In the genomic region with DNA sequence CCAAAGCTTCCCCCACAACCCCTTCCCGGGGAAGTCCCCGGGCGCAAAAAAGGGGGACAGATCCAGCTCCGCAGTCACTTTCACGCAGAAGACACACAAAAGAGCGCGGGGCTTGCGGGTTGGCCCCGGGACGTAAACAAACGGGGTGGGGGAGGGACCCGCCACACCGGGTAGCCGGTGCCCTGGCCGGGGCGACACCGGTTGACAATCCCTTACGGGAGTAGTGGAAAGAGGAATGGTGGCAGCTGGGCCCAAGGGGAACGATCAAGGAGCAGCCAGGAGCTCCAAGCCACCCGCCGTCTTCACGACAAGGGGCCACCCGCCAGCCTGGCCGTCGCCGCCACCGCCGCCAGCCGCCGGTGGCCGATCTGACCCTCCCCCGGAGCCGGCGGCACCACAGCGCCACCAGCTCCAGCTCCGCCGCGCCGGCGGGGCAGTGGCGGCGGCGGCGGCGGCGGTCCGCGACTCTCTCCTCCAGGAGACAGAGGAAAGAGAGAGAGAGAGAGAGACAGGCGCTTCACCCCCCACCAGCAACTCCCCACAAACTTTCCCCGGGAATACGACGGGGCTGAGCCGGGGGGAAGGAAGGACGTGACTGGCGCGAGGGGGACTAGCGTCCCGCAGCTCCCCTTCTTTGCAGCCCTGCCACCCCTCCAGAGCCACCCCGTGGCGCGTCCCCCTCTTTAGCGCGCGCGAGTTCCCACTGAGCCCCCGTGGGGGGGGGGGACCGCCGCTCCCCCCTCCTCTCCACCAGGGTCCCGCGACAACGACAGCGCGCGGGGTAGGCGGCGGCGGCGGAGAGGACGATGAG, we compare ENCODE assay signal across 8 mouse cellular contexts. TPM values are rescaled to one million over a fixed set of nuclear protein-coding genes. Genes with fewer than 3 reads are reported as not detected.
A peak's percentile ranks its signal among the peaks of the same experiment; 100 is the strongest.
DNase-seq lines count a peak whose midpoint lies in the region; ATAC-seq and TF ChIP-seq lines count a peak whose summit lies in the region.

No protein-coding gene starts in this region.

- TF ChIP-seq POLR2A in heart, adult 2 months (IDR thresholded peaks at IDR 0.05; ENCODE audit: insufficient read depth, low read depth, low read length), result no peak

- H3K36me3 ChIP-seq in embryonic facial prominence, embryonic 13.5 days, result no peaks in the 10 kb centered on the region
- no peaks in the 10 kb centered on the region for H3K36me3 ChIP-seq in heart, adult 2 months (ENCODE audit: control insufficient read depth, insufficient read depth, low read length)
- no peaks in the 10 kb centered on the region for H3K36me3 ChIP-seq in limb, embryonic 15.5 days
- H3K36me3 ChIP-seq in midbrain, embryonic 14.5 days (ENCODE audit: control insufficient read depth, insufficient read depth, low read length), result no peaks in the 10 kb centered on the region

- peaks cover 38% of the 10 kb centered on the region for H3K27me3 ChIP-seq in embryonic facial prominence, embryonic 13.5 days
- H3K27me3 ChIP-seq in heart, adult 2 months (ENCODE audit: control insufficient read depth, insufficient read depth, low read length), result no peaks in the 10 kb centered on the region
- peaks cover 32% of the 10 kb centered on the region for H3K27me3 ChIP-seq in limb, embryonic 15.5 days
- peaks cover 18% of the 10 kb centered on the region for H3K27me3 ChIP-seq in midbrain, embryonic 14.5 days (ENCODE audit: control insufficient read depth, insufficient read depth, low read length)

- H3K9me3 ChIP-seq in embryonic facial prominence, embryonic 13.5 days, result no peaks in the 10 kb centered on the region
- H3K9me3 ChIP-seq in limb, embryonic 15.5 days, result no peaks in the 10 kb centered on the region
- no peaks in the 10 kb centered on the region for H3K9me3 ChIP-seq in midbrain, embryonic 14.5 days (ENCODE audit: control insufficient read depth, low read length)

- peak; percentile 38 for DNase-seq in layer of hippocampus, adult 11-12 months (ENCODE audit: low spot score)
- DNase-seq in layer of hippocampus, adult 9-10 months (ENCODE audit: low spot score), result no peak
- peak; percentile 82 to 83 for DNase-seq in heart, adult 2 months
- DNase-seq in kidney, adult 18-20 months, result peak; percentile 77
- peak; percentile 81 for DNase-seq in midbrain, embryonic 14.5 days
- DNase-seq in spleen, adult 18-20 months, result peak; percentile 46 to 66

- H3K79me2 ChIP-seq in heart, adult 2 months (replicated peaks; ENCODE audit: control insufficient read depth, insufficient read depth, low read length), result no peaks in the 10 kb centered on the region; the same call in none of the 2 replicates

- intact Hi-C loops in heart, adult 2 months (cut with DNase I), result loop anchor here (2.0 to 5.0 kb wide), 7 partner anchors 54 to 364 kb away; no protein-coding TSS in a partner anchor

- H3K4me1 ChIP-seq in embryonic facial prominence, embryonic 13.5 days, result peaks cover 46% of the 10 kb centered on the region
- H3K4me1 ChIP-seq in heart, adult 2 months (ENCODE audit: control insufficient read depth, insufficient read depth, low read length), result peaks cover 7% of the 10 kb centered on the region
- peaks cover 35% of the 10 kb centered on the region for H3K4me1 ChIP-seq in limb, embryonic 15.5 days
- peaks cover 32% of the 10 kb centered on the region for H3K4me1 ChIP-seq in midbrain, embryonic 14.5 days (ENCODE audit: control insufficient read depth, insufficient read depth, low read length)

- WGBS in embryonic facial prominence, embryonic 13.5 days, result under 1% methylated on average over 76 of the region's 79 CpGs
- under 1% methylated on average over 72 of the region's 79 CpGs for WGBS in heart, adult 2 months
- under 1% methylated on average over 60 of the region's 79 CpGs for WGBS in limb, embryonic 15.5 days
- under 1% methylated on average over 79 of the region's 79 CpGs for WGBS in midbrain, embryonic 14.5 days

- peak; percentile 44 for TF ChIP-seq CTCF in heart, adult 2 months (IDR thresholded peaks at IDR 0.05)

- H3K9ac ChIP-seq in embryonic facial prominence, embryonic 13.5 days, result peak overlapping the region; percentile 85
- peak overlapping the region; percentile 87 for H3K9ac ChIP-seq in heart, adult 2 months (ENCODE audit: low read depth, low read length)
- H3K9ac ChIP-seq in limb, embryonic 15.5 days, result peak overlapping the region; percentile 83
- peak overlapping the region; percentile 95 for H3K9ac ChIP-seq in midbrain, embryonic 14.5 days (replicated peaks; ENCODE audit: low read length)

- H3K4me3 ChIP-seq in embryonic facial prominence, embryonic 13.5 days, result peak overlapping the region; percentile 93
- peak overlapping the region; percentile 89 for H3K4me3 ChIP-seq in heart, adult 2 months
- H3K4me3 ChIP-seq in limb, embryonic 15.5 days, result peak overlapping the region; percentile 95
- peak overlapping the region; percentile 77 for H3K4me3 ChIP-seq in midbrain, embryonic 14.5 days (replicated peaks; ENCODE audit: low read depth, low read length)

- TF ChIP-seq EP300 in heart, adult 2 months (IDR thresholded peaks at IDR 0.05; ENCODE audit: insufficient read depth, low read depth, low read length), result no peak

- ATAC-seq in embryonic facial prominence, embryonic 13.5 days (ENCODE audit: insufficient number of reproducible peaks, insufficient read depth, low FRiP score, low TSS enrichment, low read depth), result no peak
- ATAC-seq in limb, embryonic 15.5 days (ENCODE audit: insufficient number of reproducible peaks, low FRiP score, low TSS enrichment, low read depth), result peak; percentile 5; the same call in 1 of the 2 replicates
- peak; percentile 47 for ATAC-seq in midbrain, embryonic 14.5 days (ENCODE audit: low FRiP score, low TSS enrichment)

- H3K27ac ChIP-seq in embryonic facial prominence, embryonic 13.5 days, result peak overlapping the region; percentile 88
- H3K27ac ChIP-seq in heart, adult 2 months, result peak overlapping the region; percentile 74
- H3K27ac ChIP-seq in limb, embryonic 15.5 days, result peak overlapping the region; percentile 89
- peak overlapping the region; percentile 97 for H3K27ac ChIP-seq in midbrain, embryonic 14.5 days (replicated peaks; ENCODE audit: low read depth, low read length)

- H3K4me2 ChIP-seq in embryonic facial prominence, embryonic 13.5 days, result peak overlapping the region; percentile 98
- H3K4me2 ChIP-seq in limb, embryonic 15.5 days, result peak overlapping the region; percentile 100
- H3K4me2 ChIP-seq in midbrain, embryonic 14.5 days (ENCODE audit: low read length), result peak overlapping the region; percentile 97

RNA-seq across cellular contexts. Expression of a gene that starts 1.1 kb away (rescaled TPM):
- 78.6 and 82.7 TPM in 2 replicates for polyA plus RNA-seq in embryonic facial prominence, embryonic 13.5 days (2015; fragmentation: Nextera tagmentation; extraction: Ambion mirVana)
- 100 to 1,000 TPM in 1 of 2 experiments, 10 to 100 TPM in 1; 85.8 to 101 TPM for total RNA-seq in heart, adult 2 months (2021)
- polyA plus RNA-seq in heart, adult 2 months (2012; rRNA removed), result 46.8 and 65.3 TPM in 2 replicates
- polyA plus RNA-seq in limb, embryonic 15.5 days (2015; fragmentation: Nextera tagmentation; extraction: Ambion mirVana), result 76.4 and 80.1 TPM in 2 replicates
- 109 and 112 TPM in 2 replicates for polyA plus RNA-seq in midbrain, embryonic 14.5 days (2014; fragmentation: Nextera tagmentation; extraction: Ambion mirVana)
